Mouse (Mus musculus) MN1 (cell line): ENCODE data around the gene Six6.

Experiments
- DNase-seq: peaks from one replicate; pipeline ENCODE4 v3.0.0-alpha.2; 2016; ENCODE audit warnings: low spot score

The Six6 gene

DNA sequence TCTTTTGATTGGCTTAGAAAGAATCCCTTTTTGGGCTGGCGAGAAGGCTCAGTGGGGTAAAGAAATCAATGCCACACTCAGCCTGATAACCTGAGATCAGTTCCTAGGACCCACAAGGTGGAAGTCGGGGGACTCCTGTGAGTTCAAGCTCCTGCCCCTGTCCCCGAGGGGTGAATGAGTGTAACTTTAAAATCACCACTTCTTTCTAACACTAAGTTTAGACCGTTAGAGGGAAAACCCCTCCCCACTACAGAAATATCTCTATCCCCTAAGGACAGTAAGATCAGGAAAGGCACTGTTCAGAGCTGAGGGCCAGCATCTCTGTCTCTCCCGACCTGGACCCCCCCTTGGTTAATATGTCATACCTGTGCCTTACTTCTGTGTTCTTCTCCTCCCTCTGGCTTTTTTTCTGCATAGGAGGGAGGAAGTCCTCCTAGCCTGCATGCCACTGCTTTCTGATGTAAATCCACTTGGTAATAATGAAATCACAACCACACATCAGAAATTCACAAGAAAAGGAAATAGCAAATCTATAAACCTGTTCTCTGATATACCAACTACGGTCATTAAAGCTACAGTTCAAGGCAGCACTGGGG is 18.2 kb downstream of the Six6 start:
- no peak for DNase-seq

- DNase-seq: no peak
Measured at GRCm38 (mm10) chr12:72958446-72958845, 18.8 kb downstream of the Six6 start.

GRCm38 (mm10) chr12:72962761-72963160 is 23.1 kb downstream of the Six6 start:
- no peak for DNase-seq

GRCm38 (mm10) chr12:72967541-72967940 is 27.8 kb downstream of the Six6 start:
- no peak for DNase-seq

DNA sequence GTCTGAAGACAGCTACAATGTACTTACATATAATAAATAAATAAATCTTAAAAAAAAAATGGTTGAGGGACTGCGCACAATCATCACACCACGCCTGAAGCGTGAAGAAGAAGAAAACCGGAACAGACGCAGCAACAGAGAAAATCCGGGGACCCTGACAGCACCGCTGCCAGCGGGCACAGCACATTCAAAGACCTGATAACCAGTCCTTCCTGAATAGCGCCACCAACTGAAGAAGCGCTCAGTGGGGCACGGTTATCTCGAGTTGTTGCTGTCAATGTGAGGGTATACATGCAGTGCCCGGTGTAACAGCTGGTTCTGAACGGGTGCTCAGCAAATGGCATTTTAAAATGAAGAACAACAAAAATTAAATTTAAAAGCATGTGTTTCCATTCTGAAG is 30.9 kb downstream of the Six6 start:
- no peak for DNase-seq

DNA sequence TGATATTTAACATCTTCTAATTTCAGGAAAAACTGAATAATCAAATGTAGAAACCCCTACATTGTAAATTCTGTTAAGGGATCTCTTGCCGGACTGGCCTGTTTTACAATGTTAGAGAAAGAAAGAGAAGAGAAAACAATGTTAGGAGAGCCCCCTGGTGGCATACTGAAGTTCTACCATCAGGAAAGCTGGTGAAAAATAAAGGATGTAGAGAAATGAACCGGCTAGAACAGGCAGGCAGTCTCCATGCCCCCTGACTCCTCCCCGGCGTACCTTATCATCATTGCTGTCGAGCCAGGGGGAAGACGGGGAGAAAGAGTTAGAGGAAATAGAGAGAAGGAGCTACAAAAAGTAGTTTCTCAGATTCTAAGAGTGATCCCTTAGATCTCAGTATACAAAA is 33.5 kb downstream of the Six6 start:
- peak; percentile 64 for DNase-seq

DNA sequence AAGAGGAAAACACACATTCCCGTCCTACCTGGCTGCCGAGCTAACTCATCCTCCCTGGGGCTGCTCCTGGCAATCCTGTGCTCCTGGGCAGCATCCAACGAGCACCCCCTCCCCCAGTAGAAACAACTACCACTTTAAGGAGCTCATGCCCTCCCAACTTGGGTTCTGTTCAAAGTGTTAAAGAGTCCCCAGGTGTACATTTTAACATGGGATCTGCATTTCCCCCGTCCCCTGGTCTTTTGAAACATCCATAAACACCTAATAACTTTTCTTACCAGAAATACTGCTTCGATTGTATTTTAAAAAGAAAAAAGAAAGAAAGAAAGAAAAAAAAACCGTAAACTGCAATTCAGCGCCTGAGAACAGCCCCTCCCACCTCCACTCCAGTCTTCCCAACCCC is 36.5 kb downstream of the Six6 start:
- DNase-seq: no peak

GRCm38 (mm10) chr12:72976718-72977117 is 37.0 kb downstream of the Six6 start:
- DNase-seq: peak; percentile 76

GRCm38 (mm10) chr12:72977851-72978250 is 38.2 kb downstream of the Six6 start:
- no peak for DNase-seq

DNA sequence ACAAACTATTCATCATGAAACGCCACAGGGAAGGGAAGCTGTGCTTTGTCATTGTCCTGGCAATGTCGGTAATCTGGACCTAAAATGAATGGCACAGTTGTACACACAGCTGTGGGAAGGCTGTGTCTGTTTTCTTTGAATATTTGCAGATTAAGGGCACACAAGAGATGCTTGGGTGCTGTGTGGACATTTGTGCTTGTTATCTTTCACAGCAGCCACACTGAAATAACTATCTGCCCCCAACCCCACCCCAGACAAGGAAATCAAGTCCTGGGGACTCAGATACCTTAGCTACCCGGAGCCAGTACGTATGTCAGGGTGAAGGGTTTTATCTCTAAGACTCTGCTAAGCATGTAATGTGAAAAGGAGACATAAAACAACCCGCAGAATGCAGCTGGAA is 39.5 kb downstream of the Six6 start:
- no peak for DNase-seq

DNA sequence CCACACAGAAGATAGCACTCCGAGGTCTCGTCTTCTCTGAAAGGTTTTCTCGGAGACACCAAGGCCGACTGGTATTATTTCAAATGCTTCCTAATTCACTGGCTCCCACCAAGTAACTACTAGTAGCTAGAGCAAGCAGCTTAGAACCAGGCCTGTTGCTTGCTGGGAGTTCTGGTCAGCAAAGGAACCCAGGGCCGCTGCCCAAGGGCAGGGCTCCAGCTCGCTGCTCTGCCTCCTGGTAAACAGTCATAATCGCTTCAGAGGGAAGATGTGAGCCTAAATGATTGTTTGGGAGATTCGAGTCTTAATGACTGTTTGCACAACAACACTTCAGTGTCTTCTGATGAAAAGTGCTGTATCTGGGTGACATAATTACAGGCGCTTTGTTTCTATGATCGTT is 42.9 kb downstream of the Six6 start:
- no peak for DNase-seq

GRCm38 (mm10) chr12:72983071-72983857 is 43.6 kb downstream of the Six6 start:
- no peak for DNase-seq
